Mouse (Mus musculus) fat pad, adult 2 months (tissue): ENCODE data around the gene Slc24a3.

Experiments used
- DNase-seq: peaks from one replicate; pipeline ENCODE4 v3.0.0-alpha.2; 2011; ENCODE audit warnings: low read depth, low spot score; ENCODE audit errors: extremely low read depth

The Slc24a3 gene

GRCm38 (mm10) chr2:145197076-145197475 is 29.5 kb downstream of the Slc24a3 start:
- no peak for DNase-seq

- DNase-seq: no peak
Measured at GRCm38 (mm10) chr2:145213587-145213986, 46.0 kb downstream of the Slc24a3 start.

GRCm38 (mm10) chr2:145214086-145214831 is 46.7 kb downstream of the Slc24a3 start:
- no peak for DNase-seq

- no peak for DNase-seq
Measured at GRCm38 (mm10) chr2:145216580-145216979, 49.0 kb downstream of the Slc24a3 start.

- DNase-seq: peak; percentile 45
Measured at GRCm38 (mm10) chr2:145217422-145217821, 49.9 kb downstream of the Slc24a3 start.

GRCm38 (mm10) chr2:145219246-145219645 is 51.7 kb downstream of the Slc24a3 start:
- no peak for DNase-seq

GRCm38 (mm10) chr2:145223646-145224045 is 56.1 kb downstream of the Slc24a3 start:
- no peak for DNase-seq

- no peak for DNase-seq
Measured at GRCm38 (mm10) chr2:145225640-145226039, 58.1 kb downstream of the Slc24a3 start.

- DNase-seq: no peak
Measured at GRCm38 (mm10) chr2:145226100-145226499, 58.5 kb downstream of the Slc24a3 start.

- DNase-seq: no peak
Measured at GRCm38 (mm10) chr2:145227351-145227750, 59.8 kb downstream of the Slc24a3 start.

- no peak for DNase-seq
Measured at GRCm38 (mm10) chr2:145232764-145233484, 65.4 kb downstream of the Slc24a3 start.

GRCm38 (mm10) chr2:145233547-145234398 is 66.2 kb downstream of the Slc24a3 start:
- DNase-seq: no peak

GRCm38 (mm10) chr2:145246384-145246783 is 78.8 kb downstream of the Slc24a3 start:
- no peak for DNase-seq

- DNase-seq: no peak
Measured at GRCm38 (mm10) chr2:145248185-145248584, 80.6 kb downstream of the Slc24a3 start.

- DNase-seq: no peak
Measured at GRCm38 (mm10) chr2:145257332-145257731, 89.8 kb downstream of the Slc24a3 start.

- no peak for DNase-seq
Measured at GRCm38 (mm10) chr2:145257855-145258254, 90.3 kb downstream of the Slc24a3 start.

GRCm38 (mm10) chr2:145260574-145260973 is 93.0 kb downstream of the Slc24a3 start:
- no peak for DNase-seq

- no peak for DNase-seq
Measured at GRCm38 (mm10) chr2:145262153-145262552, 94.6 kb downstream of the Slc24a3 start.

GRCm38 (mm10) chr2:145266723-145267122 is 99.2 kb downstream of the Slc24a3 start:
- no peak for DNase-seq

GRCm38 (mm10) chr2:145268971-145269370 is 101.4 kb downstream of the Slc24a3 start:
- no peak for DNase-seq

GRCm38 (mm10) chr2:145269410-145269809 is 101.9 kb downstream of the Slc24a3 start:
- DNase-seq: no peak
